Mouse (Mus musculus): ENCODE results near the gene Hist1h4c.
A peak's percentile ranks its signal among the peaks of the same experiment; 100 is the strongest.
"Not testable (repeated sequence)": the region's sequence is repeated elsewhere in the genome, so short reads cannot be mapped to it uniquely, and the experiment has no call there.

Hist1h4c gene

DNA sequence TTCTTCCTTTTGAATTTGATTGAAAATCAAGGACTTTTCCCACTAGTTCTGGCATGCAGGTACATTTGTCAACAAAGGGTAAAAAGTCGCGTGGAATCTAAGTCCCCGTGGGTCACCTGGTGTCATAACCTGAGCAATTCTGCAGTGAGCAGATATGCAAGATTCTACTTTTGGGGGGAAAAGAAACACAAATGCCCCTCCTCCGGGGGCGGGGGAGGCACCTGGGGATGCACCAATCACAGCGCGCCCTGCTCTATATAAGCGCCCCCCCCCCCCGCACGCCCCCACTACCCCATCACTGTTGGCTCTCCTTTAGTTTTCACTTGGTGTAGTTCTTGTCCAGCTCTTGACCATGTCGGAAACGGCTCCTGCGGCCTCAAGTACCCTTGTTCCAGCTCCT is 2.7 kb downstream of the Hist1h4c start, which contains the start of gene Hist1h1t:
Hist1h1t (plus strand) TSS at position 301 of the 400 bp plus-strand sequence.
- DNase-seq (ENCODE audit: low spot score in 2 of 2), result no peak

GRCm38 (mm10) chr13:23694956-23695355 is 3.3 kb downstream of the Hist1h4c start:
- DNase-seq (ENCODE audit: low spot score in 2 of 2), result no peak

DNA sequence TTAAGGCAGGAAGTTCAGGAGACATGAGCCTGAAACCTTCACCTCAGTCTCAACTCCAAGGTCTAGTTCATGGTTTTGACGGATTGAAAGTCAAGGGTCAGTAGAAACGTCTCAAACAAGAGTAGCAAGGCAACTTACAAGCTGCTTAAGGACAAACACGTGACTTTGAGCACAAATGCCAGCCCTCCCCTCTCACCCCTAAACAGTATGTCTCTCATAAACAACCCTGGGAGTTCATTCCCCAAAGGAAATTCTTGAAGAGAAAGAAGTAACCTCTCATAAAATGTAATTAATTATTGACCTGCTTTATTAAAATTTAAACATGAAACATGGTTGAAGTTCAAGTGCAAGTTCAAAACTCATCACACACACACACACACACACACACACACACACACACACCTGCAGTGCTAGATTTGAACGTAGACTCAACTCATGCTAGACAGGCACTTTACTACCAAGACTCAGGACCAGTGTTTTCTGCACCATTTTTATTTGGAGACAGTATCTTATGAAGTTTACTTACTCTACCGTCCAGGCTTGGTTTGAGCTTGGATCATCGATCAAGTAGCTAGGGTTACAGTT is 4.3 kb downstream of the Hist1h4c start:
- no peak for DNase-seq (ENCODE audit: low spot score in 2 of 2)

DNA sequence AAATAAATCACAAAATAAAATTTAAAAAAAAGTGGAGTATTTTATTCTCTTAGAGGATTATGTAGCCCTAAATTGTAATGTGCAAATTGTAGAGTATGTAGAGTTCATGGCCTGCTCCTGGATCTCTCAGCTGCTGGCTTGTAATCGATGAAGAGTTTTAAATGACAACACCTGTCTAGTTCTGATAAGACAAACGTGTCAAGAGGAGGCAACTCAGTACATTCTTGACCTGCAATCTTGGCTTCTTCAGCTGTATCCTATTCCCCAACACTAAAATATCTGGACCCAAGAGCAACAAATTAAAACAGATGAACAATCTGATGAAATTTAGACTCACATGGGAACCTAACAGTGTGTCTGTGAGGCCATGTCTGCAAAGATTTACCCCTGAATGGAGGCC is 8.8 kb downstream of the Hist1h4c start:
- DNase-seq (ENCODE audit: low spot score in 2 of 2), result no peak

DNA sequence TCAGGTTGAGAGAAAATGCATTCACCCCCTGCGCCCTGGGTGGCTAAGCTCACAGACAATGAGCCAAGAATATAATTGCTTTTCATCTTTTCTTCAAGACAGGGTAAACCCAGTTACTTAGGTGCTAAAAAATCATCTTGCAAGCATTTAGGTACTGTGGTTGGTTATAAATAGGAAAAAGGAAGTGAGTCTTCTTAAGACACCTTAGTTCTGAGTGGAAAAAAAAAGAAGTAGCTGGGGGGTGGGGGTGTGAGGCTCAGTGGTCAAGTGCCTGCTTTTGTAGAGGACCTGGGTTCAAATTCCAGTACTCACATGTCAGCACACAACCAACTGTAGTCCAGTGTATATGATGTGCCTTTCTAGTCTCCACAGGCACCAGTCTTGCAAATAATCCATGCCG is 9.3 kb downstream of the Hist1h4c start:
- no peak for DNase-seq (ENCODE audit: low spot score in 2 of 2)

DNA sequence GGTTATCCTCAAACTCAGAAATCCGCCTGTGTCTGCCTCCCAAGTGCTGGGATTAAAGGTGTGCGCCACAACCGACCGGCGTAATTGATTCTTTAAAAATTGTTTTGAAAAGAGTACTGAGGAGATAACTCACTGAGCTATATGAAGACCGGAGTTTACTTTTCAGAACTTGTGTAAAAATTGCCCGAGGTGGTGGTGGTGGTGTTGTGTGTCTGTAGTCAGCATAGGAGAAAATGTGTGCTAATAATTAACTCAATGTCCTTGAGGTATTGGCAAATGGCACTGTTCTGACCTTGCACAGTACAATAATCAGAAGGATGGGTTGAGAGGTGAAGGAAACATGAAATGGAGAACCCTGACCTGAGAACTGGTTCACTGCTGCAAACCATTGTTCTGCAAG is 10.3 kb downstream of the Hist1h4c start:
- DNase-seq (ENCODE audit: low spot score in 2 of 2), result no peak

DNA sequence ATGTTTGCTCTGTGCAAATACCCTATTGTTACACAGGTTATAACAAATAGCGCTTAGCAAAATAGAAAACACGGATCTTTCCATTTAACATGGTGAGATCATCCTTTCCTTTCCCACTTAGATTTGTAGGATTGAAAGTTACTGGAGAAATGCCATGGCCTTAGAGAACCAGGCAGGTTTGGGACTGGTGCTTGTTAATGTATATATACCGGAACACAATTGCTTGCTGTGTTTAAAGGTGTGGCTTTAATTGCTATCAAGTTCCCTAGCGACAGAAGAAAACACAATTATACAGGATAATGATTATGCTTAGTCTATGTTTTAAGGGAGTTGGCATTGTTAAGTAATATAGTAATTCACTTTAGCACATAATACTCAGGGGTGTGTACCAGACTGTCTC is 11.1 kb downstream of the Hist1h4c start:
- DNase-seq (ENCODE audit: low spot score in 2 of 2), result no peak

DNA sequence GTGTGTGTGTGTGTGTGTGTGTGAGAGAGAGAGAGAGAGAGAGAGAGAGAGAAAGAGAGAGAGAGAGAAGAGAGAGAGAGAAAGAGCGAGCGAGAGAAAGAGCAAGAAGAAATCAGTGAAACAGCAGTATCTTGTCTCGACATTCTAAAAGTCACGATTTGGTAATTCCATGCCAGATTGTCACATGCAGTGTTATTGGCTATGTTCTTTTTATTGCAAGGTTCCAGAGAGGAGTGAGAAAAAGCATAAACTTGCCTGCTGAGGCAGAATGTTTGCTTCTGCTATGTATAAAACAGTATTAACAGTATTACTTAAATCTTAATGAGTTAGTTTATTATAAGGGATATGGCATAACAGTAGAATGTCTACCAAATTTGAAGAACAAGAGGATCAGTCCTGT is 12.3 kb downstream of the Hist1h4c start:
- DNase-seq (ENCODE audit: low spot score in 2 of 2), result peak in 1 of 2 experiments; percentile 22

DNA sequence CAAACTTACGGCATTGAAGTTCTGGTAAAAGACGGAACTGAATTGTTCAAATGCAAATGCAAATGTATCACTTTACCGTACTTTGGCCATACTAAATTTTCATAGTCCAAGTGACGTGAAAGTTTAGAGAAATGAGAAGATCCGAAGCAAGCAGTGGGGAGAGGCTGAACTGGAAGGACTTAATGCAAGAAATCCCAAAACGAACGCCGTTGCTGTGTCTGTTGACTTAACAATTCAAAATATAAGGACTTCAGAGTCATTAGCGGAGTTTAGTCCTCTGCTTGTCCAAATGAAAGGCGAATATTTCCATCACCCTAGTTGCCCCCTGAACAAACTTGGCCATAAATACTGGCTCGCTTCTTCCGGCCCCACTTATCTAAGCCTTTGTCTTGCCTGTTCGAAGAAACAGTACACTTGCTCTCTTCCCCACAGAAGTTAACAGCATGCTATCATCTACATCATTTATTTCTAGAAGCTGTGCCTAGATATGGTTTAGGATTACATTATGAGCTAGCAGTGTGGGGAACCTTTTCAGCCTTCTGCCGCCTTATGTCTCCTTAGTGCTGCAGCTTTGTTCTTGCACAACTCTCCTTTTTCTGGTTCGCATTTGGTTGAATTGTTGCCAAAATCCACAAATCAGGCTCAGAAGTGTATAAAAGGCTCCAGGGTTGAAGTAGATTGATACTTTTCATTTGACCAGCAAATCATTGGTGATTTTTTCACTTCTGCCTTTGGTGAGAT is 13.0 kb downstream of the Hist1h4c start:
- DNase-seq (ENCODE audit: low spot score in 2 of 2), result peak; percentile 13 to 24

DNA sequence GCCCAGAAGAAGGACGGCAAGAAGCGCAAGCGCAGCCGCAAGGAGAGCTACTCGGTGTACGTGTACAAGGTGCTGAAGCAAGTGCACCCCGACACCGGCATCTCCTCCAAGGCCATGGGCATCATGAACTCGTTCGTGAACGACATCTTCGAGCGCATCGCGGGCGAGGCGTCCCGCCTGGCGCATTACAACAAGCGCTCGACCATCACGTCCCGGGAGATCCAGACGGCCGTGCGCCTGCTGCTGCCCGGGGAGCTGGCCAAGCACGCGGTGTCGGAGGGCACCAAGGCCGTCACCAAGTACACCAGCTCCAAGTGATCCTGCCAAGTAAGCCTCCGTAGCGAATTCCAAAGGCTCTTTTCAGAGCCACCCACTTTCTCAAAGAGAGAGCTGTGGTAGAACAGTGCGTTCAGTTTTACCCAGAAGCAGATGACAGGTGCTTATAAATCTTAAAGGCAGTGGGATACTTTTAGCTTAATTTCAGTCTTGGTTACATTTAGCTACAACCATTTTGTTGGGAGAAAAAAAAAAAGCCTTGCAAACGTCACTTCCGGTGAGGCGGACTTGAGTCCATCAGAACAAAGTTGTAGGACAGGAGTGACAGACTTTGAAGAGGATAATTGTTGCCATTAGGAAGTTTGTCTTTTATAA is 13.8 kb downstream of the Hist1h4c start:
- DNase-seq (ENCODE audit: low spot score in 2 of 2), result peak; percentile 26 to 63

- peak; percentile 87 to 92 for DNase-seq (ENCODE audit: low spot score in 2 of 2)
Observed at GRCm38 (mm10) chr13:23683755-23684281, 14.4 kb downstream of the Hist1h4c start, which contains the start of the genes Hist1h2ac and Hist1h2bc. Hist1h2ac (minus strand) TSS chr13:23683948. Hist1h2bc (plus strand) TSS chr13:23684199.

GRCm38 (mm10) chr13:23682947-23683754 is 15.1 kb downstream of the Hist1h4c start:
- DNase-seq (ENCODE audit: low spot score in 2 of 2), result not testable (repeated sequence)

- no peak for DNase-seq (ENCODE audit: low spot score in 2 of 2)
Observed at GRCm38 (mm10) chr13:23682623-23682946, 15.7 kb downstream of the Hist1h4c start.

- no peak for DNase-seq (ENCODE audit: low spot score in 2 of 2)
Observed at GRCm38 (mm10) chr13:23681990-23682582, 16.2 kb downstream of the Hist1h4c start.

DNA sequence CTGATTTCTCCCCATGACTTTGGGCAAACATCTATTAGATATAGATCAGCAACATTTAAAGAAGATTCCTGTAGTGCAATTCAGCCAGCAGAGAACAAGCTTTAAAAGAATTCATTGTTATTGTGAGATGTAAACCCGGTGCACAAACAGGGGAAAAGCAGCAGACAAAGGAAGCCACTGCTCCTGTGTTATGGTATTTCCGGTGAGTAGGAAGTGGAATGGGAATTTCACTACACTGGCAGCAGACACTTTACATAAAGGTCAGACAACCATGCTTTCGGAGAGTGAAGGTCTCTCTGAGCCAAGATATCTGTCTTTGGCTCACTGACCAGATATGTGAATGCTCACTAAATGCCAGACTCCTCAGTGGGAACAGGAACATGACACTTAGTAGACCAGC is 35.7 kb downstream of the Hist1h4c start:
- DNase-seq (ENCODE audit: low spot score in 2 of 2), result no peak

- DNase-seq (ENCODE audit: low spot score in 2 of 2), result no peak
Observed at GRCm38 (mm10) chr13:23659636-23660366, 38.5 kb downstream of the Hist1h4c start.

Data from frontal cortex, postnatal 36 days (tissue).